ENCODE assay signal across 8 mouse cellular contexts in genomic region chr3:109010489-109011260, GRCm38 (mm10). TPM values are rescaled to one million over a fixed set of nuclear protein-coding genes. Genes with fewer than 3 reads are reported as not detected.
A peak's percentile ranks its signal among the peaks of the same experiment; 100 is the strongest.
DNase-seq lines count a peak whose midpoint lies in the region; ATAC-seq and TF ChIP-seq lines count a peak whose summit lies in the region.

No protein-coding gene starts in this region.

- H3K27ac ChIP-seq in kidney, embryonic 14.5 days (ENCODE audit: low read depth, low read length), result 0 out of 2 replicates have a peak overlapping the region, but pooled peaks have one; percentile 47
- H3K27ac ChIP-seq in heart, postnatal 0 days (ENCODE audit: low read depth), result peak overlapping the region; percentile 58

- H3K36me3 ChIP-seq in kidney, embryonic 14.5 days (ENCODE audit: control insufficient read depth, insufficient read depth, low read length), result no peaks in the 10 kb centered on the region
- no peaks in the 10 kb centered on the region for H3K36me3 ChIP-seq in heart, postnatal 0 days (replicated peaks; ENCODE audit: control insufficient read depth, insufficient read depth, low read length)

- no peaks in the 10 kb centered on the region for H3K27me3 ChIP-seq in kidney, embryonic 14.5 days (ENCODE audit: control insufficient read depth, insufficient read depth, low read length)
- H3K27me3 ChIP-seq in heart, postnatal 0 days (ENCODE audit: control insufficient read depth, insufficient read depth, low read length), result no peaks in the 10 kb centered on the region

- no peak for TF ChIP-seq CTCF in heart, postnatal 0 days (IDR thresholded peaks at IDR 0.05; ENCODE audit: low read depth)

- no peak overlapping the region for H3K4me3 ChIP-seq in kidney, embryonic 14.5 days (ENCODE audit: low read length)
- no peak overlapping the region for H3K4me3 ChIP-seq in heart, postnatal 0 days (ENCODE audit: low read depth, low read length)

- TF ChIP-seq EP300 in heart, postnatal 0 days (IDR thresholded peaks at IDR 0.05; ENCODE audit: low read depth), result no peak

- 39% methylated on average over 7 of the region's 7 CpGs for WGBS in kidney, embryonic 14.5 days
- 39% methylated on average over 7 of the region's 7 CpGs for WGBS in heart, postnatal 0 days

- peaks cover 8% of the 10 kb centered on the region; the same call in 1 of the 2 replicates for H3K4me1 ChIP-seq in kidney, embryonic 14.5 days (ENCODE audit: control insufficient read depth, insufficient read depth, low read length)
- 0 out of 2 replicates have a peak, but pooled peaks cover 7% of the 10 kb centered on the region for H3K4me1 ChIP-seq in heart, postnatal 0 days (ENCODE audit: control insufficient read depth, insufficient read depth)

- no peak overlapping the region for H3K9ac ChIP-seq in kidney, embryonic 14.5 days (ENCODE audit: low read depth, low read length)
- no peak overlapping the region for H3K9ac ChIP-seq in heart, postnatal 0 days (replicated peaks; ENCODE audit: low read depth, low read length)

- no peak overlapping the region for H3K4me2 ChIP-seq in kidney, embryonic 14.5 days (replicated peaks; ENCODE audit: low read depth, low read length)
- no peak overlapping the region for H3K4me2 ChIP-seq in heart, postnatal 0 days (ENCODE audit: low read depth, low read length)

- no peak for DNase-seq in kidney, adult 18-20 months
- peak; percentile 7 for DNase-seq in T-cell, adult 2 months (ENCODE audit: low spot score)
- peak; percentile 83 for DNase-seq in heart, postnatal 0 days (ENCODE audit: low spot score)
- peak; percentile 80 for DNase-seq in lung, postnatal 36 days
- DNase-seq in cerebellum, postnatal 14 days, result no peak
- DNase-seq in cerebellum, adult 9-11 months, result no peak

- peak; percentile 81 for ATAC-seq in kidney, embryonic 14.5 days (ENCODE audit: low FRiP score, low TSS enrichment)
- ATAC-seq in heart, postnatal 0 days (ENCODE audit: insufficient read depth, low read depth), result peak; percentile 83
- ATAC-seq in cerebellum, adult (ENCODE audit: insufficient number of reproducible peaks, low FRiP score, low TSS enrichment), result no peak

- H3K9me3 ChIP-seq in kidney, embryonic 14.5 days (ENCODE audit: control insufficient read depth, low read length), result no peaks in the 10 kb centered on the region
- no peaks in the 10 kb centered on the region for H3K9me3 ChIP-seq in heart, postnatal 0 days (replicated peaks; ENCODE audit: control insufficient read depth, low read length)

RNA-seq across cellular contexts. Expression of gene Fam102b, which starts 16.7 kb away (rescaled TPM):
- 6.1 and 6.3 TPM in 2 replicates for polyA plus RNA-seq in kidney, embryonic 14.5 days (2014; fragmentation: Nextera tagmentation; extraction: Ambion mirVana)
- 16.5 and 23.2 TPM in 2 replicates for total RNA-seq in heart, postnatal 0 days (2014; rRNA removed; ENCODE audit: low replicate concordance)
- polyA plus RNA-seq in heart, postnatal 0 days (2015; fragmentation: Nextera tagmentation; extraction: Ambion mirVana), result 3.2 and 3.7 TPM in 2 replicates

Comparison
In these comparisons a context has a peak if more than half of its experiments do, and no peak if none do; other contexts are left out.
1. DNase-seq: peak in T-cell, adult 2 months (single experiment), heart, postnatal 0 days (single experiment) and lung, postnatal 36 days (single experiment); none in kidney, adult 18-20 months (single experiment), cerebellum, postnatal 14 days (0 of 2) and cerebellum, adult 9-11 months (single experiment).